Mouse (Mus musculus) embryonic fibroblast, embryonic 13.5 days (primary cell): ENCODE results near the gene Nktr. TPM values are rescaled to one million over a fixed set of nuclear protein-coding genes. Genes with fewer than 3 reads are reported as not detected.

Experiments
- H3K27ac ChIP-seq: 2 replicates; pipeline ENCODE4 v1.5.1; 2012; ENCODE audit warnings: low read length, control low read depth, inconsistent platforms; ENCODE audit not compliant: insufficient read depth
- H3K4me1 ChIP-seq: 2 replicates; pipeline ENCODE4 v1.6.1; 2011; ENCODE audit warnings: low read length; ENCODE audit not compliant: control insufficient read depth, insufficient read depth
- H3K4me3 ChIP-seq: 2 replicates; pipeline ENCODE4 v1.5.1; 2011; ENCODE audit warnings: mild to moderate bottlenecking, control low read depth, low read length; ENCODE audit not compliant: insufficient read depth
- CTCF ChIP-seq: IDR thresholded peaks from 2 replicates; pipeline ENCODE4 v1.5.1; 2011; ENCODE audit warnings: mild to moderate bottlenecking, control low read depth, low read length, moderate library complexity, borderline replicate concordance; ENCODE audit not compliant: insufficient read depth
- POLR2A ChIP-seq: IDR thresholded peaks from 2 replicates; pipeline ENCODE4 v1.6.1; 2011; ENCODE audit warnings: low read depth, mild to moderate bottlenecking, control low read depth, low read length, moderate library complexity
- polyA plus RNA-seq: library from polyadenylated mRNA; stranded (reverse); fragments of >200 nt; gene quantifications from 2 replicates; pipeline ENCODE4 v1.2.4, GENCODE M21; 2011; ENCODE audit warnings: low read depth; ENCODE audit not compliant: missing spikeins, insufficient read length

Gene Nktr
- polyA plus RNA-seq, 1 experiment: 169 TPM

DNA sequence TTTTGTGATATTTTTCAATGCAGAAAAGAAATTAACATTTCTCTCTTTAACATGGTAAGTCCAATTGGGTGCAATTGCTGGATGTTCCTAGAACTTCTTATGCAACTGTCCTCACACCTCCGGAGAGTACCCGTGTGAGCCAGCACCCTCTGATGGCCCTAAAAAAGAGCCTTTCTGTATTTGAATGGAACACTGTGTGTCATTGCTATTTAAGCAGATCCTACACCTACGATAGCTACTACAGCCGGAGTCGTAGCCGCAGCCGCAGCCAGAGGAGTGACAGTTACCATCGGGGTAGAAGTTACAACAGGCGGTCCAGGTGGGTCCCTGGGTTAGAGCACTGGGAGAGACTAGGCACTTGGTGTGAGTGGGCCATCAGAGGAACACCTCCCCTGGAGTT lies 33.8 kb downstream of the Nktr start:
- H3K27ac ChIP-seq: no peak overlapping the region
- H3K4me3 ChIP-seq: no peak overlapping the region
- peaks cover 6% of the 10 kb centered on the region for H3K4me1 ChIP-seq
- TF ChIP-seq CTCF (no peak), POLR2A (no peak)

DNA sequence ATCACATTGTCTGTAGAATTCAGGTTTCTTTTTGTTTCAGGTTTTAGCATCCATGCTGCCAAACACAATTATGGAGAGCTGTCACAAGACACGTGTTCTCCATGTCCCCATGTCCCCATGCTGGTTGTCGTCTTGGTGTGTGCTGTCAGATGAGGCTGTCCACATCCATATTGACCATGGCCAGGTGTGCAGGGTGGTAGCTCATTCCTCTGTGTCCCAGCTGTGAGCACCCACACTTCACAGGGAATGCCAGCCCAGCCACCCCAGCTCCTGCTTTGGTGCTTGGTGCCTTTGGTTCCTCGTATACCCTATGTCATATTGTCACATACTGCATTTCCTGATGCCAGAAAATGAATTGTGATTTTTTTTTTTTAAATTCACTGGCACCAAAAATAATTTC lies 35.7 kb downstream of the Nktr start:
- no peak overlapping the region for H3K4me3 ChIP-seq
- peaks cover 7% of the 10 kb centered on the region for H3K4me1 ChIP-seq
- TF ChIP-seq CTCF: no peak
- TF ChIP-seq POLR2A: no peak
- H3K27ac ChIP-seq: no peak overlapping the region

DNA sequence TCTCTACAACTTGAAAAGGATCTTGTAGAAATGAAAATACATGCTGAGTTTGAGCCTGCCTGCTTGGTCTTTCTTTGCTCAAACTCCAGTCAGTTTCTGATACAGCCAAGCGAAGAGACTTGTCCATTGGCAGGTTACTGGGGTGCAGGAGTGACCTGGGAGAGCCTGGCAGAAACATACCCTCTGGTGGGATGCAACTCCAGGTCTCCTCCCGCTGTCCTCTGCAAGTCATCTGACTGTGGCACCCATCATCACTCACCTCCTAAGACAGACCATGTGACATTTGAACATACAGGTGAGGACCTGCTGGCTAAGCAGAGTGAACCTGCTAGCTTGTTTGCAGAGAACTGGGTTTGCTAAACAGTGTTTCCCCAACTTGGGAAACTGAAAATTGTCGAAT lies 37.8 kb downstream of the Nktr start:
- Histone ChIP-seq H3K4me1 (peaks cover 12% of the 10 kb centered on the region), H3K27ac (no peak overlapping the region), H3K4me3 (no peak overlapping the region)
- no peak for TF ChIP-seq POLR2A
- no peak for TF ChIP-seq CTCF

DNA sequence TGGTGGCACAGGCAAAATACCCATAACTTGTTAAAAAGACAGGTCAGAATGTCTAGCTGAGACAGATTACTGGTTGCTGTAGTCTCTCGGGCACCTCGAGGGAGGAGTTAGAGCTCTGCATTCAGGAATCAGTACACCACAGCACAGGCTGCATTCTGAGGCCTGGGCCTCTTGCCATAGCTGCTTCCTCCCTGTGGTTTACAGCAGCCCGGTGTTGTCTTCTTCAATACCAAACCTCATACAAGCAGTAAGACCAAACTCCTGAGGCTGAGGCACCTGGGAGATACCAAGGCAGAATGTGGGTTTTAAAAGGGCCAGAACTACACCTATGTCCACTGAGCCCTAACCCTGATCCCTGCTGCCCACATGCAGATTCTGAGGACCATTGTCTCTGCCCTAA lies 38.5 kb downstream of the Nktr start:
- peak; percentile 46 for TF ChIP-seq POLR2A
- TF ChIP-seq CTCF: no peak
- H3K4me1 ChIP-seq: peaks cover 12% of the 10 kb centered on the region
- no peak overlapping the region for H3K4me3 ChIP-seq
- H3K27ac ChIP-seq: peak overlapping the region; percentile 63

DNA sequence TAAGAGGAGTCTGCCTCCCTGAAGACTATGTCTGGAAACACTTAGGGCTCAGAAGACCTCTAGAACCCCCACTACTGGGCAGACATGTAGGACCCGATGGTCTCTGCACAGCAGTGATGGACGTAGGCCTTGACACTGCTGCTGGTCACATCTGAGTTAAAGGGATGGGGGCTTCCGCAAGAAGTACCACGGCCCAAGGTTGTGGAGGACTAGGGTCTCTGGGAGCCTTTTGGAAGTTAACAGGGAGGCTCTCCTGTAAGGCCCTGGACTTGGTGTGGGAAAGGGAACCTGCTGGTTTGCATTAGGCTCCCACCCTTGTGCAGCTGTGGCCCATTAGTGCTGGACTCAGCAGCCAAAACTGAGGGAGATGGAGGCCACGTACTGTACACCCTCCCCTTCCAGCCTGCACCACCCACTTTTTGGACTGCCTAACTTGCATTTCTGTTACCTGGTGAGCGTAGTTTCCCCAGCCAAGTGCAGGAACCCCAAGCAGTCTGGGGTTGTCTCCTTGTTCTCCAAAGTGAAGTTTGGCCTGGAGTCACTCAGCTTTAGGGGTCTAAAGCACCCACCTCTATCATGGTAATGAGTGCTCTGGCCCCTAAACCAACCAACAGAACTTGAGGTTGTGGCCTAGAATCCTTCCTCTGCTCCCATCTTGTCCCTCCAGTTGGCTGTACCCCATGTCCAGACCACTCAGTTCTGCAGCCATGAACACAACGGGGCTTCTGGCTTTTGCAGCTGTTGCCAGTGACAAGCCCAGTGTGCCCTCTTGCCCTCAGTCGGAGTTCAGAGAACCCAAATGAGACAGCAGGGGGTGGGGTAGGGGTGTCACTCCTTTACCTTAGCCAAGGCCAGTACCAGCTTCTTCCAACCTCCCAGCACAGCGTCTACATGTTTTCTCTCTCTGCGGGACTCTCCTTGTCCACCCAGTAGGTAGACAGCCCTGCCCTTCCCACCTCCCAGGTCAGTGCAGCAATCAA lies 39.2 kb downstream of the Nktr start:
- no peak for TF ChIP-seq CTCF
- TF ChIP-seq POLR2A: no peak; the same call in 1 of the 2 replicates
- H3K4me1 ChIP-seq: peaks cover 12% of the 10 kb centered on the region
- H3K27ac ChIP-seq: peak overlapping the region; percentile 63
- H3K4me3 ChIP-seq: peak overlapping the region; percentile 60; the same call in 1 of the 2 replicates

DNA sequence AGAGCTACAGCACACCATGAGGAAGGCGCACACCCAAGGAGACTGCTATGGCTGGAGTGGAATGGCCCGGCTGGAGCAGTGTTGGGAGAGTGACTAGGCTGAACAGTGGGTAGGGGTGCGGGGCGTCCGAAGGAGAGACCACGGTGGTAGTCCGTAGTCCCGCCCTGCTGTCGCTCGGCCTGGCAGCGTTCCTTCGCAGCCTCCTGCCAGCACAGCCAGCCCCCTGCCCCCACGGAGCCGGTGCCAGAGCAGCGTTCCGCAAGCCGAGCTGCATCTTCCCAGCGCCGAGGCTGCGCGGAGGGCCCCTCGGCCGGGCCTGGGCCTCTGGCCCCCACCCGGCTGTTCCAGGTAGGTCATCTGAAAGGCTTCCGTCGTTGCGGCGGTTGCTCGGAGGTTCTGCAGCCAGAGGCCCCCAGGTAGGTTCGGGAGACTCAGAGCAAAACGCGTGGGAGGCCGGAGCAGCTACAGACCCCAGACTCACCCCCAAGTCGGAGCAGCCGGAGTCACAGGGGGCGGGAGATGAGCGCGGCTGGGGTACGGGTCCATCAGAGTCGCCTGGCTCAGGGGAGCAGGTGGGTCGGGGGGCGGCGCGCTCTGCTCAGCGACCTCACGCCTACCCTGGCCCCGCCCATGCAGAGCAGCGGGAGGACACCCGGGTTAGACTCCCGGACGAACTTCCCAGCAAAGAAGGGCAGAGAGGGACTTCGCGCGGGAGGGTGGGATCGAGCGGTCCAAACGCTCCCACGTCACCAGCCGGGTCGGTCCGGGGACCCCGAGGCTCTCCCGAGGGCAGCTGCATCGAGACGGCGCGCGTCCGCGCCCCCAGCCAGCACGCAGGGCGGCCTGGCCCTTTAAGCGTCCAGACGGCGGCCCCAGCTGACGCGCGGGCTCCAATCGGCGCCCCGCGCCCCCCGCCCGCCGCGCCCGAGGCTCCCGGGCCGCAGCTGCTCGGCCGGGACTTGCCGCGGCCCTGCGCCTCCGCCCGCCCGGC lies 40.4 kb downstream of the Nktr start, which contains the start of gene Zfp651:
Zfp651 (plus strand) TSS at position 240 of the 991 bp plus-strand sequence.
- Histone ChIP-seq H3K4me3 (peak within 1 kb of the TSS; percentile 63), H3K4me1 (peaks cover 12% of the 10 kb centered on the region), H3K27ac (peak within 1 kb of the TSS; percentile 38)
- TF ChIP-seq POLR2A (peak; percentile 75), CTCF (no peak)

DNA sequence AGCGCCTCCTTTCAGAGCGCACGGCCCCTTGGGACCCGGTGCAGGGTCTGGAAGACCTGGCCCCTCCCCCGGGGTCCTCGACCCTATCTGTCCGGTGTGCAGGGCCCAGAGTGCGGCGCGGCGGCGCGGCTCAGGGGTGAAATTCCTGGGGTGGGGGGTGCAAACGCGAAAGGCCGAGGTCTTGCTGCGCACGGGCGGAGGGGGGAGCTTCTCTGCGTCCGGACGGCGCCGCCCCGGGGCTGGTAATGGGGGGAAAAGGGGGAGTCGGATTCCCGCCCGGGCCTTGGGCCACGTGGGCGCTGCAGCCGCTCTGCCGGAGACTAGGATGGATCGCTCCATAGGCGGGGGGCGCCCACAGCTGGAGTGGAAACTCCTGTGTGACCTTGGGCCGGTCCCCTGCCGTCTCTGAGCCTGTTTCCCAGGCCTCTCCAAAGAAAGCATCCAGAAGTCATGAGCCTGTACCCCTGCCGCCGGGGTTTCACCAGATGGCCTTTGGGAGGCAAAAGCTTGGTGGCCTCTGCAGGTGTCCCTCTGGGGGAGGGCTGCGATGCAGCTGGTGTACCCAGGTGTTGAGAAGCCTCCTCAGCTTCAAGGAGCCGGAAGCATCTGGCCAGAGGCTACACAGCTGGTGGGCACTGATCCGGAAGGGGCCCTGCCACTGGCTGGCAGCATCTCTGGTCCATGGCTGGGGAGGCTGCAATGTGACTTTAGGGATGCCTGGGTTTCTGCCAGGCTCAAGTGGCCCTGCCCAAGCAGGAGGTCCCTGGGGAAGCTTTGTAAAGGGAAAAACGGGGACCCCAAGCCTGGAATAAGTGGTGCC lies 41.5 kb downstream of the Nktr start:
- peak overlapping the region; percentile 63 for H3K4me3 ChIP-seq
- H3K27ac ChIP-seq: peak overlapping the region; percentile 38
- TF ChIP-seq POLR2A: peak; percentile 46; the same call in 1 of the 2 replicates
- TF ChIP-seq CTCF: no peak
- H3K4me1 ChIP-seq: peaks cover 12% of the 10 kb centered on the region

DNA sequence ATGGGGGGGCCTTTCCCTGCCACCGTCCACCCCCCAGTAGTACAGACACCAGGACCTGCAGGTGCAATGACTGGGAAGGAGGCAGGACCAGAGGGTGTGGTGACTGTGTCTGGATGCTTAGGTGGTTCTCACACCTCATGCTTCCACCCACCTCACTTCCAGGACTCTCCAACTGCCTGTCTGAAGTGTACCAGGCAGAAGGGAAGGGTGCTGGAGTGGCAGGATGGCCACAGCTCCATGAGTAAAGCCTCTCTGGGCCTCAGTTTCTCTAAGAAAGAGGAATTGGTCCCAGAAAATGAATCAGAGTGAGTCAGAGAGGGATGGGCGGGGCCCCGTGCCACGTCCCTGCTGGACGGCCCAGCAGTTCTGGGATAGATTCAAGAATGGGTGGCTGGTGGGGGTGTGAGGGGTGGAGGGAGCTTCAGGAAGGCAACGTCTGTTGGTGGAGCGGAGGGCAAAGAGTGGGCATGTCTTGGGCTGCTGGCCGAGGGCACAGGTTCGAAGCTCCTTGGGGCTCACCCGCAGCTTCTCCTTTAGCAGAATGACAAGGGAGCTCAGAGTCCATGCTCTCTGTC lies 42.2 kb downstream of the Nktr start:
- H3K4me3 ChIP-seq: peak overlapping the region; percentile 63
- H3K4me1 ChIP-seq: peaks cover 12% of the 10 kb centered on the region
- no peak for TF ChIP-seq CTCF
- TF ChIP-seq POLR2A: peak; percentile 69
- peak overlapping the region; percentile 38 for H3K27ac ChIP-seq
